Comparison of ENCODE assay signal across 11 mouse cellular contexts in genomic region chr15:102999955-103000354, GRCm38 (mm10). TPM values are rescaled to one million over a fixed set of nuclear protein-coding genes. Genes with fewer than 3 reads are reported as not detected.
DNase-seq lines count a peak whose midpoint lies in the region; ATAC-seq and TF ChIP-seq lines count a peak whose summit lies in the region.
"Had no signal": no experiment of that assay in that cellular context is flagged by ENCODE, and none has a peak within 500 bp of the region (broad histone marks: within the 10 kb centered on the region; RNA-seq: fewer than 3 reads in every experiment).

No protein-coding gene starts in this region.

- 21% methylated on average over 11 of the region's 11 CpGs for WGBS in heart, embryonic 15.5 days
- WGBS in limb, embryonic 13.5 days = 2% methylated on average over 11 of the region's 11 CpGs

- no peak overlapping the region for H3K27ac ChIP-seq in heart, embryonic 15.5 days
- H3K27ac ChIP-seq in CH12.LX (ENCODE audit: insufficient read depth, low read depth) = peak overlapping the region; percentile 64
- peak overlapping the region; percentile 69; the same call in 1 of the 2 replicates for H3K27ac ChIP-seq in limb, embryonic 13.5 days

- no peak for TF ChIP-seq CTCF in CH12.LX (conservative IDR thresholded peaks at IDR 0.05 in 1 of 2, IDR thresholded peaks at IDR 0.05 in 1 of 2; ENCODE audit: low read depth in 2 of 2, low read length in 2 of 2)

- H3K9me3 ChIP-seq in heart, embryonic 15.5 days (replicated peaks) = no peaks in the 10 kb centered on the region
- no peaks in the 10 kb centered on the region for H3K9me3 ChIP-seq in CH12.LX (replicated peaks; ENCODE audit: low read length)
- H3K9me3 ChIP-seq in limb, embryonic 13.5 days = no peaks in the 10 kb centered on the region

- peak overlapping the region; percentile 89 for H3K4me2 ChIP-seq in heart, embryonic 15.5 days
- H3K4me2 ChIP-seq in CH12.LX (ENCODE audit: insufficient read depth, low read depth, poor library complexity, severe bottlenecking) = peak overlapping the region; percentile 65
- peak overlapping the region; percentile 78 for H3K4me2 ChIP-seq in limb, embryonic 13.5 days (replicated peaks)

- no peak overlapping the region for H3K4me3 ChIP-seq in heart, embryonic 15.5 days
- H3K4me3 ChIP-seq in CH12.LX (replicated peaks in 1 of 3; ENCODE audit: low read depth in 2 of 3, low read length in 2 of 3, poor library complexity in 1 of 3) = peak overlapping the region in 2 of 3 experiments; percentile 50 to 66
- H3K4me3 ChIP-seq in limb, embryonic 13.5 days = peak overlapping the region; percentile 50

- no peaks in the 10 kb centered on the region for H3K36me3 ChIP-seq in heart, embryonic 15.5 days
- no peaks in the 10 kb centered on the region for H3K36me3 ChIP-seq in CH12.LX (replicated peaks in 1 of 2; ENCODE audit: control insufficient read depth in 1 of 2, insufficient read depth in 1 of 2, low read length in 1 of 2)
- no peaks in the 10 kb centered on the region for H3K36me3 ChIP-seq in limb, embryonic 13.5 days

- peaks cover 100% of the 10 kb centered on the region for H3K27me3 ChIP-seq in heart, embryonic 15.5 days
- H3K27me3 ChIP-seq in CH12.LX (replicated peaks) = peaks cover 7% of the 10 kb centered on the region
- H3K27me3 ChIP-seq in limb, embryonic 13.5 days = peaks cover 99% of the 10 kb centered on the region

- 0 out of 2 replicates have a peak, but pooled peaks have one; percentile 17 for ATAC-seq in heart, embryonic 15.5 days (replicated peaks; ENCODE audit: insufficient number of reproducible peaks, insufficient read depth, low FRiP score, low read depth)
- ATAC-seq in limb, embryonic 13.5 days (ENCODE audit: low FRiP score, low read depth) = peak; percentile 26; the same call in 1 of the 2 replicates
- ATAC-seq in inflammation-experienced regulatory T-cells, adult 6 months = no peak
- no peak for ATAC-seq in erythroid progenitor cell, adult 5-6 weeks (replicated peaks; ENCODE audit: low FRiP score, poor library complexity, severe bottlenecking)

- TF ChIP-seq RAD21 in CH12.LX (IDR thresholded peaks at IDR 0.05; ENCODE audit: low read depth, low read length) = no peak

- intact Hi-C loops in heart, postnatal 25 days (cut with DNase I) = no loop called here

- no peak overlapping the region for H3K9ac ChIP-seq in heart, embryonic 15.5 days
- peak overlapping the region; percentile 84 for H3K9ac ChIP-seq in CH12.LX (ENCODE audit: insufficient read depth, low read depth)
- no peak overlapping the region; the same call in 1 of the 2 replicates for H3K9ac ChIP-seq in limb, embryonic 13.5 days

- DNase-seq in heart, postnatal 25 days (ENCODE audit: low spot score) = no peak
- peak; percentile 65 for DNase-seq in CH12.LX (ENCODE audit: extremely low read depth)
- peak; percentile 64 for DNase-seq in adrenal gland, postnatal 14 days
- DNase-seq in gastrocnemius, postnatal 10 days = no peak
- DNase-seq: cerebellum, adult 11 months; lung, postnatal 4 days; thymus, postnatal 4 days had no signal

- H3K79me2 ChIP-seq in CH12.LX (replicated peaks; ENCODE audit: control insufficient read depth, extremely low read depth, insufficient read depth, poor library complexity, severe bottlenecking) = no peaks in the 10 kb centered on the region

- TF ChIP-seq EP300 in CH12.LX (IDR thresholded peaks at IDR 0.05; ENCODE audit: low read length) = no peak

- H3K4me1 ChIP-seq in heart, embryonic 15.5 days (replicated peaks) = peaks cover 30% of the 10 kb centered on the region
- peaks cover 14 to 65% of the 10 kb centered on the region in 2 experiments for H3K4me1 ChIP-seq in CH12.LX (ENCODE audit: control insufficient read depth in 1 of 2, insufficient read depth in 2 of 2)
- peaks cover 55% of the 10 kb centered on the region for H3K4me1 ChIP-seq in limb, embryonic 13.5 days

- no peak for TF ChIP-seq POLR2A in CH12.LX (IDR thresholded peaks at IDR 0.05; ENCODE audit: low read depth, low read length)

- dilution Hi-C loops in CH12.LX (cut with MboI; ENCODE audit: extremely low pct_ligation_motif_present, extremely low pct_unique_long_range_greater_than_20kb, low sequenced_read_pairs) = loop anchor here (10.0 kb wide), 1 partner anchor 175 kb away; no protein-coding TSS in a partner anchor

- in situ Hi-C loops in CH12.LX (cut with MboI; ENCODE audit: low pct_ligation_motif_present, low pct_unique_long_range_greater_than_20kb, low sequenced_read_pairs) = no loop called here

TF ChIP-seq in CH12.LX, 34 proteins besides CTCF, POLR2A, EP300 and RAD21 (continues in another document):
- TF ChIP-seq SIN3A (IDR thresholded peaks at IDR 0.05; ENCODE audit: low read length) (no peak), CHD1 (IDR thresholded peaks at IDR 0.05; ENCODE audit: low read depth, low read length) (0 out of 2 replicates have a peak, but pooled peaks have one; percentile 5), USF1 (IDR thresholded peaks at IDR 0.05; ENCODE audit: low read depth, low read length) (no peak), USF2 (conservative IDR thresholded peaks at IDR 0.05; ENCODE audit: low read depth, low read length) (no peak)

RNA-seq across cellular contexts. Expression of gene Hoxc6, which starts 1.9 kb away (rescaled TPM):
- 0.43 and 0.57 TPM in 2 replicates for polyA plus RNA-seq in heart, embryonic 15.5 days (2015; fragmentation: Nextera tagmentation; extraction: Ambion mirVana)
- not detected for total RNA-seq in heart, postnatal 25 days (2021)
- total RNA-seq in CH12.LX (2012; rRNA removed) (0.42 and 0.76 TPM in 2 replicates), CH12.LX (2014; rRNA removed) (0.59 and 0.79 TPM in 2 replicates)
- polyA plus RNA-seq in CH12.LX (2012; ENCODE audit: insufficient read length, low read depth) = 2.9 and 4.5 TPM in 2 replicates
- total RNA-seq in adrenal gland, postnatal 14 days (2021) = 37.4 and 43.2 TPM in 2 replicates
- 2.5 and 2.8 TPM in 2 replicates for polyA plus RNA-seq in limb, embryonic 13.5 days (2015; fragmentation: Nextera tagmentation; extraction: Ambion mirVana)
- not detected for polyA plus RNA-seq in inflammation-experienced regulatory T-cells, adult 6 months (2017; shearing (Covaris generic))
- 1.1 TPM in 1 of 2 replicates, not detected in the other for total RNA-seq in erythroid progenitor cell, adult 5-6 weeks (2015; ENCODE audit: low replicate concordance)
- total RNA-seq in erythroid progenitor cell, adult 5-6 weeks (2017; ENCODE audit: low replicate concordance) = not detected in 2 replicates
- 10 to 100 TPM in 1 of 2 experiments, 1 to 10 TPM in 1; 5.1 to 10.0 TPM for total RNA-seq in gastrocnemius, postnatal 10 days (2021)

RNA-seq across cellular contexts. Expression of gene Hoxc8, which starts 9.5 kb away (rescaled TPM):
- 0.16 TPM in 1 of 2 replicates, not detected in the other for polyA plus RNA-seq in heart, embryonic 15.5 days (2015; fragmentation: Nextera tagmentation; extraction: Ambion mirVana)
- total RNA-seq in heart, postnatal 25 days (2021) = not detected
- total RNA-seq in CH12.LX (2012; rRNA removed) (not detected in 2 replicates), CH12.LX (2014; rRNA removed) (not detected in 2 replicates)
- not detected in 2 replicates for polyA plus RNA-seq in CH12.LX (2012; ENCODE audit: insufficient read length, low read depth)
- 19.2 and 20.1 TPM in 2 replicates for total RNA-seq in adrenal gland, postnatal 14 days (2021)
- 2.7 and 3.0 TPM in 2 replicates for polyA plus RNA-seq in limb, embryonic 13.5 days (2015; fragmentation: Nextera tagmentation; extraction: Ambion mirVana)
- under 1 TPM in 1 of 3 experiments, not detected in 2; 0.20 TPM for polyA plus RNA-seq in inflammation-experienced regulatory T-cells, adult 6 months (2017; shearing (Covaris generic))
- total RNA-seq in erythroid progenitor cell, adult 5-6 weeks (2015; ENCODE audit: low replicate concordance) = not detected in 2 replicates
- total RNA-seq in erythroid progenitor cell, adult 5-6 weeks (2017; ENCODE audit: low replicate concordance) = not detected in 2 replicates
- 1 to 10 TPM; 1.8 to 2.8 TPM for total RNA-seq in gastrocnemius, postnatal 10 days (2021)

RNA-seq across cellular contexts. Expression of gene Hoxc4, which starts 18.8 kb away (rescaled TPM):
- 0.52 and 1.7 TPM in 2 replicates for polyA plus RNA-seq in heart, embryonic 15.5 days (2015; fragmentation: Nextera tagmentation; extraction: Ambion mirVana)
- not detected for total RNA-seq in heart, postnatal 25 days (2021)
- total RNA-seq in CH12.LX (2012; rRNA removed) = 5.7 and 7.8 TPM in 2 replicates
- total RNA-seq in CH12.LX (2014; rRNA removed) = 8.6 and 10.4 TPM in 2 replicates
- polyA plus RNA-seq in CH12.LX (2012; ENCODE audit: insufficient read length, low read depth) = 31.7 and 37.0 TPM in 2 replicates
- 6.8 and 7.7 TPM in 2 replicates for total RNA-seq in adrenal gland, postnatal 14 days (2021)
- polyA plus RNA-seq in limb, embryonic 13.5 days (2015; fragmentation: Nextera tagmentation; extraction: Ambion mirVana) = 4.8 and 4.9 TPM in 2 replicates
- polyA plus RNA-seq in inflammation-experienced regulatory T-cells, adult 6 months (2017; shearing (Covaris generic)) = not detected
- not detected in 2 replicates for total RNA-seq in erythroid progenitor cell, adult 5-6 weeks (2015; ENCODE audit: low replicate concordance)
- not detected in 2 replicates for total RNA-seq in erythroid progenitor cell, adult 5-6 weeks (2017; ENCODE audit: low replicate concordance)
- total RNA-seq in gastrocnemius, postnatal 10 days (2021) = 1 to 10 TPM; 5.3 to 6.3 TPM

RNA-seq across cellular contexts. Expression of gene Hoxc9, which starts 23.7 kb away (rescaled TPM):
- polyA plus RNA-seq in heart, embryonic 15.5 days (2015; fragmentation: Nextera tagmentation; extraction: Ambion mirVana) = 0.19 TPM in 1 of 2 replicates, not detected in the other
- not detected for total RNA-seq in heart, postnatal 25 days (2021)
- not detected in 2 replicates for total RNA-seq in CH12.LX (2012; rRNA removed)
- total RNA-seq in CH12.LX (2014; rRNA removed) = 0.12 TPM in 1 of 2 replicates, not detected in the other
- polyA plus RNA-seq in CH12.LX (2012; ENCODE audit: insufficient read length, low read depth) = 0.20 and 0.26 TPM in 2 replicates
- 1.8 and 2.1 TPM in 2 replicates for total RNA-seq in adrenal gland, postnatal 14 days (2021)
- 1.7 and 2.1 TPM in 2 replicates for polyA plus RNA-seq in limb, embryonic 13.5 days (2015; fragmentation: Nextera tagmentation; extraction: Ambion mirVana)
- polyA plus RNA-seq in inflammation-experienced regulatory T-cells, adult 6 months (2017; shearing (Covaris generic)) = not detected
- total RNA-seq in erythroid progenitor cell, adult 5-6 weeks (2015; ENCODE audit: low replicate concordance) = not detected in 2 replicates
- total RNA-seq in erythroid progenitor cell, adult 5-6 weeks (2017; ENCODE audit: low replicate concordance) = not detected in 2 replicates
- 1 to 10 TPM; 6.5 to 8.2 TPM for total RNA-seq in gastrocnemius, postnatal 10 days (2021)

RNA-seq across cellular contexts. Expression of gene Hoxc5, which starts 32.7 kb away (rescaled TPM):
- 0.42 and 0.80 TPM in 2 replicates for polyA plus RNA-seq in heart, embryonic 15.5 days (2015; fragmentation: Nextera tagmentation; extraction: Ambion mirVana)
- not detected for total RNA-seq in heart, postnatal 25 days (2021)
- total RNA-seq in CH12.LX (2012; rRNA removed) = not detected in 2 replicates
- 0.15 TPM in 1 of 2 replicates, not detected in the other for total RNA-seq in CH12.LX (2014; rRNA removed)
- 0.16 and 0.22 TPM in 2 replicates for polyA plus RNA-seq in CH12.LX (2012; ENCODE audit: insufficient read length, low read depth)
- 6.9 and 7.4 TPM in 2 replicates for total RNA-seq in adrenal gland, postnatal 14 days (2021)
- 5.2 and 6.7 TPM in 2 replicates for polyA plus RNA-seq in limb, embryonic 13.5 days (2015; fragmentation: Nextera tagmentation; extraction: Ambion mirVana)
- not detected for polyA plus RNA-seq in inflammation-experienced regulatory T-cells, adult 6 months (2017; shearing (Covaris generic))
- total RNA-seq in erythroid progenitor cell, adult 5-6 weeks (2015; ENCODE audit: low replicate concordance) = not detected in 2 replicates
- total RNA-seq in erythroid progenitor cell, adult 5-6 weeks (2017; ENCODE audit: low replicate concordance) = not detected in 2 replicates
- total RNA-seq in gastrocnemius, postnatal 10 days (2021) = 1 to 10 TPM; 2.1 to 3.6 TPM

Comparison
In these comparisons a context has a peak if more than half of its experiments do, and no peak if none do; other contexts are left out.
1. ATAC-seq: peak in heart, embryonic 15.5 days (single experiment) and limb, embryonic 13.5 days (single experiment); none in inflammation-experienced regulatory T-cells, adult 6 months (single experiment) and erythroid progenitor cell, adult 5-6 weeks (single experiment).
2. DNase-seq: peak in CH12.LX (single experiment) and adrenal gland, postnatal 14 days (single experiment); none in heart, postnatal 25 days (single experiment) and gastrocnemius, postnatal 10 days (single experiment).
3. Peak in every context shown above with its lines, with median percentiles within 50 percentile points of each other: H3K4me2 ChIP-seq.